Mouse (Mus musculus) kidney, adult 18-20 months (tissue): ENCODE results near the gene 1500009C09Rik.

ENCODE experiments used
- DNase-seq: peaks from one replicate; pipeline ENCODE4 v3.0.0; 2021

The 1500009C09Rik gene

DNA sequence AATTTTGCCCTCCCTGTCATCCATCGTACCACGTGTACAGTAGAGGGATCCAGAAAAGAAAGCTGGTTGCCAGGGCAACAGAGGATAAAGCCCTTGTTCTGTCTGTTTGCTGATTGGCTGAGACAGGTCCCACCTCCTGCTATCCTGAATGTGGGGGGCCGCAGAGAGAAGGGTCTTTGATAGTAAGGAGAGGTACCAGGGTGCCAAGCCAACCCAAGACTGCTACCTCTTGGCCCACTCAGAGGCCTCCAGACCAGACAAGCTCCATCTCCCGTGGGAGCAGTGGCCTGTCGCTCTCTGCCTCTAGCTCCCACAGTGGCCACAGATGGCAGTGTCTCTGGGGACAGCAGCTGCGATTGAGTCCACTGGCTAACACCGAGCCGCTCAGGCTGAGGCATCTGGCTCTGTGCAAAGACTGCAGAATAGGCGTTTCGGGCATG, 3.8 kb downstream of the 1500009C09Rik start:
- no peak for DNase-seq

DNA sequence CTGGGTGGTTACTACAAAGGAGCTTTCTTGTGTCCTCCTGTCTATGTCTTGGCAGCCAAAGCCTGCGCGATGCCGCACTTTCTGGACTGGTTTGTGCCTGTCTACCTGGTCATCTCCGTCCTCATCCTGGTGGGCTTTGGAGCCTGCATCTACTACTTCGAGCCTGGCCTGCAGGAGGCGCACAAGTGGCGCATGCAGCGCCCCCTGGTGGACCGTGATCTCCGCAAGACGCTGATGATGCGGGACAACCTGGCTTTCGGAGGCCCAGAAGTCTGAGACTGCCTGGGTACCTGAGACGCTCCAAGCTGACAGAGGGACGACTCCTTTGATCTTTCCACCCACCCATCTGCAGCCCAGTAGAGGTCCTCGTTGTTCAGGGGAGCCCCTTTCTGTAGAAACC, 7.3 kb downstream of the 1500009C09Rik start:
- peak; percentile 69 for DNase-seq

DNA sequence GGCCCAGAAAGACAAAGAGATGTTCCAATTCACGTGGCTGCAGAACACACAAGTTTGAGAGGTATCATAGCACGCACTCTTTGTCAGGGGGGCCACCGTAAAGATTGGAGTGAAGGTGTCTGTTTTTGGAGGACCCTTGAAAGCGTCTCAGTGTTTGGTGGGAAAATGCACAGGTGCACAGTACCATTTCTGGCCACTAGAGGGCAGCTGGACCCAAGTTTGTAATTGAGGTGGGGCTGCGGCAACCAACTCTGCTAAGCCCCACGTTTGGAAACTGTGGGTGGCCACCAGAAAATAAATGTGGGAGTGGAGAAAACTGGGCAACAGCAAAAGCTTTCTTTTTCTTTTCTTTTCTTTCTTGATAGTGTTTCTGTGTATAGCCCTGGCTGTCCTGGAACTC, 14.2 kb downstream of the 1500009C09Rik start:
- peak; percentile 75 for DNase-seq

DNA sequence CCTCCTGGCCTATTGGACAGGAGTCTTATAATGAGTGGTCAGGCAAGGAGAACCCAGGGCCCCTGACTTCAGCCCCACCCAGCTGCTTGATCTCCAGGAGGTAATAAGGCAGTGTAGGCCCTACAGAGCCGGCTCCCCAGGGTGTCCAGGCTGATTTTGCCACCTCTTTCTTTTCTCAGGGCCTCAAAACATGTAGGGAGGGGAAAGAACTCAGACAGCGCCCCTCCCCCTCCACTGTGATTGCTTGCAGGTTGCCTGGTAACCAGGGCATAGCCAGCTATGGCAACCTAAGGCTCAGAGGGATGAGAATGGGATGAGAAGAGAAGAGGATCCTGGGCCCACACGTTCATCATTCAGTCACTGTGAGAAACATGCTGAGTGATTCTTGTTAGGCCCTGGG, 16.0 kb downstream of the 1500009C09Rik start:
- no peak for DNase-seq

DNA sequence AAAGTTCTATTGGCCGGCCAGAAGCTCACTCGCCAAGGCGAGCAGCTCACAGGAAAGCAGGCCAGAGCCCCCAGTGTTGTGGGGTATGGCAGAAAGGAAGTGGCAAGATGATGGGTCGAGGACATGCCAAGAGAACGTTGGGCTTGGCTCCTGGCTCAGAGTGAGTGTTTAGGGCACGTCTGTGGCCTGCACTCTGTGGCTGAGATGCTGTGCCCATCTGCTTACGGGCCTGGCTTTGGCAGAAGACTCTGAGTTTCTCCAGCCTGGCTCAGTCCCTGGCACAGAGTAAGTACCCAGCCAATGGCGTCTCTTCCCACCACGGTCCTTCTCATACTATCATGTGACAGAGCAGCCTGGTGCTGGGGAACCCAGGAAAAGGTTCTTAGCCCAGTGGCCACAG, 16.6 kb downstream of the 1500009C09Rik start:
- DNase-seq = no peak

DNA sequence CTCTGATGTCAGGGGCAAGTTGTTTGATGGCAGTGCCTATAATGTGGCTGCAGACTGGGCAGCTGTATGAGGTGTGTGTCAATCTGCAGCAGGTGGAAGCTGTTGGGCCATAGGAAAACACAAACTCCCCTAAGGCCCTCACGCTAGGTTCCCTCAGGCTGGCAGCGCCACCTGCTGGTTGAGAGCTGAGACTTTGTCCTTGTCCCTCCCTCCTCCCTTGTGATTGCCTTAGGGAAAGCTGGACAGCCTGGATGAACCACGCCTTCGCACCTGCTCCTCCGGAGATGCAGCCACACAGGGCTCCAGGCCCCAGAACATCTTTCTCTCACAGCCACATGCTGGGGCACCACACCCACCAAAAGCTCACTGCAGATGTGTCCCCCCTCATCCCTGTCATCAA, 19.0 kb downstream of the 1500009C09Rik start:
- DNase-seq = peak; percentile 65

DNA sequence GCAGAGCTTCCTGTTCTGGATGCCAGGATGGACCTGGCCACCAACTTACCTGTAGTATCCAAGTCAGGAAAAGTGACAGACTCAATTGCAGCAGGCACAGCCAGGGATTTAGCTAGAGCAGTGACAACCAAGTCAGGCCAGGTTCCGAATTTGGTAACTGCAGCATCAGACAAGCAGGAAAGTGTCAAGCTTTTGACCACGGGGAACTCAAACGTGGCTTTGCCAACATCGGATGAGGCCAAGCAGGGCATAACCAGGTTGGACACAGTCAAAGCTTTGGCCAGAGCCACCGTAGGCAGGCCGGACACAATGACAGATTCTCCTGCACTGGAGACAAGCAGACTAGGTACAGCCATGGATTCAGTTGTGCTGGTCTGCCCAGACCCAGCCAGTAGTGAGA, 20.1 kb downstream of the 1500009C09Rik start:
- no peak for DNase-seq

DNA sequence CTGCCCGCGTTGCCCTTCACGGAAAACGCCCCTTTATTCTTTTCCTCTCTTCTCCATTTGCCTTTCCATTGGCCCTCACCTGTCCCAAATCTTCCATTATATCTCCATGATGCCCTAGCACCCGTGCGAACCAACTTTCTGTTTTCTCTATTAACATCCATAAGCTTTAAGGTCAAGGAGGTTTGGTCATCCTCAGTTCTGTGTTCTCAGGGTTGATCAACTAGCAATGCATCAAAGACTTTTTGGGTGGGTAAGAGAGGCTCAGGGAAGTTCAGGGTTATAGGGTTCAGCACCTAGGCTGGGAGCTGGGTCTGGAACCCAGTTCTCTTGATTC, 22.4 kb downstream of the 1500009C09Rik start, which contains the start of gene Sept3:
Gene Sept3 (plus strand): TSS at position 301 of the 334 bp plus-strand sequence.
- no peak for DNase-seq

DNA sequence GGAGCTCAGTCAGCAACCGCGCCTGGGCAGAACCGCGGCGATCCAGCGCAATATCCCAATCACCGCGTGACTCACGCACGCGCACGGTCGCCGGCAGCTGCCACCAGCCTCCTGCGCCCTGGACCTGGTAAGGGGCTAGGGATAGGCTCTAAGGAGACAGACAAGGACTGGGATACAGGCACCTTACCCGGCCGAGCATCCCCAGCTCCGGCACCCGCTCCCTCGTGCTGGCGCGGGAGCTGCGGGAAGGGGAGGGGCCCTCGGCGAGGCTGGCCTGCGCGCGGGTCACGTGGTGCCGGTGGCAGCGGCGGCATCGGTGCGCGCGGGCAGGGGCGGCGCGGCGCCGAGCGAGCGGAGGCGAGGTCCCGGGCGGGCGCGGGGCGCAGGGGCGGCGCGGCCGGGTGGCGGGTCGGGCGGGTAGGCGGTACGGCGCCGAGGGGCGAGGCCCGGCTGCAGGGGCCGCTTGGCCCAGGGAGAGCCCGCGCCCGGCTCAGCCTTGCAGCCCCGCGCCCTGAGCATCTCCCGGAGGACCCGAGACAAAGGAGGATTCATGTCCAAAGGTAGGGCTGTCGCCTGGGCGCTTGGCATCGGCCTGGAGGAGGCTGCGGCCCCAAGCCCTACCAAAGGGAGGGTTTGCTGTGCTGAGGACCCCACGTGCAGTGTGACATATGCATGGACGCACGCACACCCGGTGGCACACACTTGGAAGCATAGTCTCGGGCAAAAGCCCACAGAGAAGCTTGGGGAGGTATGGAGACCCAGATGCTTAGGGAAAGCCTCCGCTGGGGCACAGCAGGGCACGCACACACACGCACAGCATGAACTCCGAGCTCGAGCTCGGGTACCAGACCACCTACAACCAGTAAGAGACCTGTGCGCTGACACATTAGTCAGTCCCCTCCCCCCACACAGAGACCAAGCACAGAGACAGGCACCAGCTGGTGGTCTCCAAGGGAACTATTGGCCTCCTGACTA, 23.0 kb downstream of the 1500009C09Rik start:
- DNase-seq = peak; percentile 18

DNA sequence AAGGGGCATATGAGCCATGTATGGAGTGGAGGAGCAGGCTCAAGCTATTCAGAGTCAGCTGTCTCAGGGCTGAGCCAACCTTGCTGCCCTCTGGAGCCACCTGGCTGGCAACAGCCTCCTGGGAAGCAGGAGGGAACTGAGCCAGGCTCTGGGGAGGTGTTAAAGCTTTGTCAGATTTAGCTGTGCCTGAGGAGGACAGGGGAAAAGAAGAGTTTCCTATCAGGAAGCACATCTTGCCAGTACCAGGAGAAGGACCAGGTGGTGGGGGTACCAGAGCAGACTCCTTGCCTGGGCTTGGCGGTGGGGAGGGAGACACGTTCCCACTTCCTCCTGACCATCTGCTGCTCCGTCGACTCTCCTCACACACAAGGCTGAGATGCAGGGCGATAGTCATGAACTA, 25.4 kb downstream of the 1500009C09Rik start:
- no peak for DNase-seq

DNA sequence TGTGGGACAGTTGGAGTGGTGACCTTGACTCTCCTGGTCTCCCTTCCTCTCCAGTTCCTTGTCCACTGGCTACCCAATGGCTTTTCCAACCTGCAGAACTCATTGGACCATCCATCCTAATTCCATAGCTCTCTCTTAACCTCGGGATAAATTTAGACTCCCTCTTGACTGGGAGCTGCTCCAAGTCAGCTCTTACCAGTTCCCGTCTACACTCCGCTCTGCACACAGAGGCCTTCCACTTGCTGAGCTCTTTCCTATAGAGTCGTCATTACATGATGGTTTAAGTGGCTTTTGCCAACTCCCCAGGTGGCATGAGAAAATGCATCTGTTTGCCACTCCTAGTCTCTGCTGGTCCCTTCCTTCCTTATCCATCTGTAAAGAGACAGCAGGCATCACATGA, 28.4 kb downstream of the 1500009C09Rik start:
- no peak for DNase-seq

DNA sequence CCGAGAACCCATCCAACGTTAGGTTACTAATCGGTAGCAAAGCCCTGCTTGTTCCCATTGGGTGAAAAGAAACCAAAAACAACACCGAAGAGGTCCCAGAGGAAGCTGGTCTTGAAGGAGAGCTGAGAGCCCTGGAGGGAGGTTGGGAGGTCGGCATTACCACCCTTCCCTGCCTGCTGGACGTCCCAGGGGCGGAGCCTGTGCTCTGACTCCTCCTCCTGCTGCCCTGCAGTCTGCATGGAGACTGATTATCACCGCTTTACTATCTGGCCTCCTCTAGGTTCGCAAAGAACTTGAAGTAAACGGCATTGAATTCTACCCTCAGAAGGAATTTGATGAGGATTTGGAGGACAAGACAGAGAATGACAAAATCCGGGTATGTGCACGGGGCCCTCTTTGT, 34.0 kb downstream of the 1500009C09Rik start:
- no peak for DNase-seq

DNA sequence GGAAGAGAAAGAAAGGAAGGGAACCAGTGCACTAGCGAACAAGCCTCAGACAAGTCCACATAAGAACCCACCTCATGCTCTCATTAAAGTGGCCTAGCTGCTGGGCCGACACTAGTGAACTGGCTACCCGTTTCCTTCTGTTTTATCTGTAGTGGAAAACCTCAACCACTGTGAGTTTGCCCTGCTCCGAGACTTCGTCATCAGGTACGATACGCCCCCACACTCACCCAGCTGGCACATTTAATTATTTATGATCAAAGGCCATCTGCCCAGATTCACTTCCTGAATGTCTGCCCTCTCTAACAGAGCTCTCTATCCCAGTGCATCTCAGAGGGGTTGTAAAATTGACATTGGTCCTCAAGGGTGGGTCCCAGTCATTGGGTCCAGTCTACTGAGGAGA, 38.1 kb downstream of the 1500009C09Rik start:
- DNase-seq = no peak

DNA sequence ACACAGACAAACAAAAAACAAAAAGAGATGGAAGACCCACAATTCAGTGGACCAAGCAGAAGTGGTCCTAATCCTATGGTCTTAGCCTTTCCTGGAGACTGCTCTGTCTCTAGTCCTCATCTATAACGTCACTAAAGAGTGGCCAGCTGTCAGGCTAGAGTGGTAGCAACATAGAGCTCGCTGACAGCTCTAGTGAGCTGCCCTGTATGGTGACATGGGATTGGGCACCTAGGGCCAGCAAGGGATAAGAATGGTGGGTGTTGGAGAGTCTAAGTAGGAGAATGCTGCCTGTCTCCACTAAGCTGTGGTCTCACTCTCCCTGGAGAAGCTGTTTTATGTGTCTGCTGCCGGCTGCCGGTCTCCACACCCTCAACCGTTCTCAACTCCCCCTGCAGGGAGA, 40.7 kb downstream of the 1500009C09Rik start:
- no peak for DNase-seq

DNA sequence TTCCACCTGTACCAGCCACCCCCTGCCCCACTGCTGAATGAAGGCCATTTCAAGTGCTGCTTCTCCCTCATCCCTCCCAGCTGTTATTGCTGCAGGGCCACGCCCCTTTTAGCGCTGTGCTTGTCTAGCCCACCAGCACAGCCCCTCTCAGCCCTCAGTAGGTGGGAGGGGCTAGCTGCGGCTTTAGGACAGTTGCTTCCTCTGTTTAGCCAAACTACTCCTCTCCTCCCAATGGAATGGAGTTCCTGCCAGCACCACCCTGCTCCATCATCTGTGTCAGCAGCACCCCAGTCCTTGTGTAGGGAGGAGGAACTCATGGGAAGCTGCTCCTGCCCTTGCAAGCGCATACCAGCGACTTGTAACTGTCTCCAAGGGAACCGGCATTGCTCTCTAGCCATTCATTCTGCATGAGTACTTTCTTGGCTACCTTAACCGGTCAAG, 41.1 kb downstream of the 1500009C09Rik start:
- DNase-seq = no peak

DNA sequence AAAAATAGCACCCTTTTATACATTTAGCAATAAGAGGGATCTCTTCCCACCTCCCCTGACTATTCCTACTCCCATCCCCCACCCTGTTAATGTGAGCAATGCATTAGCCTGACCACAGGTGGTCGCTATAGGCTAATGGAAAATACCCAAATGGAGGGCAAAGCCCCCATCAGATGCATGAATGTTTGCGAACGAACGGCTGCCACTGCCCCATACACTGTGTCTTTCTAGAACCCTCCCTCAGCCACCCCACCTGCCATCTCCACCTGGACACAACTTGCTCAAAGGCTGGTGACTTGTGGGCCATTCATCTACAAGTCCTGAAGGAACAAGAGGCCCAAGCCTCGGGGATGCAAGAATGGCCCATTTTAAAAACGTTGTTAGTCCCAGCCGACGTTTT, 41.9 kb downstream of the 1500009C09Rik start:
- no peak for DNase-seq

DNA sequence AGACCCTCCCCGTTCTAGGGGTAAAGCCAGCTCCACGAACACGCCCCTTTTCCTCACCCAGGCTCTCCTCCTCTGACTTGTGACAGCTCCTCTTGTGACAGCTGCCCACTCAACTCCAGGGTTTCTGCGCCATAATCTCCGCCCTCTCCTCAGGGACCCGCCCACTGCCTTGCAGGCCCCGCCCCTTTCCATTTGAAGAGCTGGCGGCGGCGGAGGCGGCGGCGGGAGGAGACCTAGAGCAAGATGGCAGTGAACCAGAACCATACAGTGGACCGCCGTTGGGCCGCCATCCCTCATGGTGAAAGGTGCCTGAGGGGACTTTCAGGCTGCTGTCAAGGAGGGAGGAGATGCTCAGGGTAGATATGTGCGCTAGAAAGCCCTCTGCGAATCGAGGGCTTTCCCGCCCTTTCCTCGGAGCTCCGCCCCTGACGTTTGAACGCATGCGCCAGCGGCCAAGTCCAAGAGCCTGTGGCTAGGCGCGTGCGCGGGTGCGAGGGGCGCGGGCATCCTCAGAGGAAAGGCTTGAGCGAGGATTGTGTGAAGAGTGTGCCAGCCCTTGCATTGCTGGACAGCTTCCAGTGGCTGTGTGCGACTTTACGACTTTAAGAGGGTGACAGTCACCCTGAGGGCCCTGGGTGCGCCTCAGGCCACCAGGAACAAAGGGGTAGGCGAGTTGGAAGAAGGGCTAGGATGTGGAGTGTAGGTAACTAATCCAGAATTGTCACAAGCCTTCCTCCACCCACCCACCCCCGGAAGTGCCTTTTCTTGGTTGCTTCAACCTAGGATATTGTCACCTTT, 46.8 kb downstream of the 1500009C09Rik start, which contains the start of gene Wbp2nl:
Gene Wbp2nl (plus strand): TSS at position 191 of the 798 bp plus-strand sequence.
- DNase-seq = no peak

DNA sequence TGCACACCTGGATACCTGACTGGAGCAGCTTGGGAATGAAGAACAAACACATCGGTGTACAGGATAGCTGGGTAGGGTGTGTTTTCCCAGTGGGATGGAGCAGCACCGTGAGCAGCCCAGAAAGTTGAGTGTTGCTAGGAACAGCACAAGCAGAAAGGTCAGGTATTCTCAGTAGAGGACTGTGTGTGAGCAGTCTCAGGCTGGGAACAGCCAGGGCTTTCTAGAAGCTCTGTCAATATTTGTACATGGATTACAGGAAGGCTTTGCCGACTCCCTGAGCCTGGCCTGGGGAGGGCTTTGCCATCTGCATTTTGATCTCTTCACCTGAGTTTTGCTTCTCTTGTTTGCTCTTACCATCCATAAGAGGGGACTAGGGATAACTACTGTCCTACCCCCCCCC, 54.9 kb downstream of the 1500009C09Rik start:
- DNase-seq = no peak

DNA sequence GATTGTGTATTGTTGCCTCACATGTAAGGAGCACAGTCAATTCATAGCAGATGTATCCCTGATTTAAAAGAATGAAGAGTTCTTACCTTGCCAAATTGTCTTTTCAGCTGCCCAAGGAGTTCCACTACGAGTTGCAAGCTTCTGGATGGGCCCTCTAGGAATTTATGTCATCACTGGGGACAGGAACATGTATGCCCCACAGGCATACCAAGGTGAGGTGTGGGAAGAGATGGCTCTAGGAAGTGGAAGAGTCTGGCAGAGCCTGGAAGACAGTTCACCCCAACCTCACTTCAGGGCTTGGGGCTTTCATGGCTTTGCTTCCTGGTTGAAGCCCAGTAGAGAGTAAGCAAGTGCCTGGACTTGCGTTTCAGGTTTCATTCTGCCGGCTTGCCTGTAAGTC, 56.2 kb downstream of the 1500009C09Rik start:
- DNase-seq = no peak
